Mouse (Mus musculus) megakaryocyte, adult 5-6 weeks (primary cell): ENCODE measurements around the gene Gm9817. TPM values are rescaled to one million over a fixed set of nuclear protein-coding genes. Genes with fewer than 3 reads are reported as not detected.

Source experiments
- ATAC-seq: 2 replicates; pipeline ENCODE4 v1.8.0; 2016; ENCODE audit warnings: mild to moderate bottlenecking, inconsistent platforms; ENCODE audit not compliant: poor library complexity, severe bottlenecking
- total RNA-seq, 2 experiments: library from RNA; stranded (forward) in 1 of 2; stranded (reverse) in 1 of 2; fragments of 153-499, 151-499 nt in 1 of 2; fragments of 221-1000, 200-1000 nt in 1 of 2; gene quantifications; 2 replicates each; pipeline versions ENCODE4 v1.2.3 to v1.2.4; 2015 to 2017

The Gm9817 gene
- total RNA-seq, 2 experiments from 2014 or later: 0.07 TPM; not detected in 1

- ATAC-seq: no peak
These were observed 10.3 kb downstream of the Gm9817 start for GRCm38 (mm10) chr13:45088796-45089221.

DNA sequence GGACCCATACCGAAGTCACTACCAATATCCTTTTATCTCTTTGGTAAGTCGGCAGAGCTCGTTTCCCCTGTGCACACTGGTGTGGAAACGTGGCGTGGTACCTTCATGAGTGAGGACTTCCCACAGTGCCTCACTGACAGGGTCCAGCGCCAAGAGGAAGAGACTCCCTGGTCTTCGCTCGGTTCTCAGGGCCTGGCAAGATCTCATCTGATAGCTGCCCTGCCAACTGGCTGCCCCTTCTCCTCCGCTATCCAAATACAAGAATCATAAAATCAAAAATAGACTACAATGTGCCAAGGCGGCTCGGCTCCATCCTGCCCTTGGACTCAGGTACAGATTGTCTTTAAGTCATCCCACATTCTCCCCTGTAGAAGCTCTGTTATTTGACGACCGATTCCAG lies 11.4 kb downstream of the Gm9817 start:
- no peak for ATAC-seq

GRCm38 (mm10) chr13:45092816-45093215 lies 14.3 kb downstream of the Gm9817 start:
- no peak for ATAC-seq

GRCm38 (mm10) chr13:45095028-45095427 lies 16.5 kb downstream of the Gm9817 start:
- ATAC-seq: no peak

DNA sequence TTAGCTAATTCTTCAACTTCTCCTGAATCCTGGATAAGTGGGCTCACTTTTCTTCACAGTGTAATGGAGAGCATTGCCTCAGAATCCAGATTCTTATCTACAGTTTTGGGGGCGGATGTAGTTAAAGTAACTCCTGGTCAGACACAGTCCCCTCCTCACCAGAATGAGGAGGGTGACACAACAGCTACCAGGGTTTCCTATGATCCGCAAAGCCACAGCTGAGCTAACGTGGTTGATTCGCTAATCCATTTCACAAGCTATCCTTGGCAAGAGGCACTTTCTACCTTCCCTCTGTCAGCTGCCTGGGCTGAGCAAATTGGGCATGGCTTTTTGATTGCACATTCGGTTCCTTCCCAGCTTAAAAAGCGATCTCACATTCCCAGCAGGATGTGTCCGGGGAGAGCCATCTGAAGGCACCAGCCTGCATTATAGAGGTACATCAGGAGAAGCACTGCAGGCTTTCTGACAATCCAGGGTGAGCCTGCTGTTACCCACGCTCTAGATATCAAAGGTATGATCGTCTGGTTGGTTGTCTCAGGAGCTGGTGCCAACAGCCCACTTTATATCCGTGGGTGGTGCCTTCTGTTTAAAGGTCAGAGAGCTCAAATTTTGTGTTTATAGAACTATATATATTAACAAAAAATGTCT lies 21.2 kb downstream of the Gm9817 start:
- peak; percentile 78 for ATAC-seq

GRCm38 (mm10) chr13:45106480-45106879 lies 28.0 kb downstream of the Gm9817 start:
- no peak for ATAC-seq

DNA sequence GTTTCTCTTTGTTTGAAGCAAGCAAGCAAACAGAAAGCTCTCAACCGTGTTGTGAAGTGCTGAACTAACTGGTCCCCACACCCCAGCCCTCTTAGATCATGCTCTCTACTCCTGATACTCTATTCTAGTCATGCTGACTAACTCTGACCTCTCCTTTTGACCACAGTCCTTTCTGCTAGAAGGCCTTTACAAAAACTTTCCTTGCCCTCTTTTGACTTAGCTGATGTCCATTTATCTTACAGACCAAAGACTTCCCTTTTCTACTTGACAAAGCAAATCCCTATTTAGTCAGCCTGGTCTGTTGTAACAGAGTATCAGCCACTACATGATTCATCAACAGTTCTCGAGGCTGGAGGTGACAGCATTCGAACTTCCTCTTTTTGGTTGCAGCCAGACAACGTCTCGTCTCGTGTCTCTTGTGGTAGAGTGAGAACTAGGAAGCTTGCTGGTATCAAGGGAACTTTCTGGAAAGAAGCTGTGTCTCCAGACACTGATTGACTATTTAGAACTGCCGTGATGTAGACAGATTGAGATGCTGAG lies 30.4 kb downstream of the Gm9817 start:
- ATAC-seq: peak; percentile 94

- ATAC-seq: no peak
These were observed 39.9 kb downstream of the Gm9817 start for GRCm38 (mm10) chr13:45118375-45118774.

DNA sequence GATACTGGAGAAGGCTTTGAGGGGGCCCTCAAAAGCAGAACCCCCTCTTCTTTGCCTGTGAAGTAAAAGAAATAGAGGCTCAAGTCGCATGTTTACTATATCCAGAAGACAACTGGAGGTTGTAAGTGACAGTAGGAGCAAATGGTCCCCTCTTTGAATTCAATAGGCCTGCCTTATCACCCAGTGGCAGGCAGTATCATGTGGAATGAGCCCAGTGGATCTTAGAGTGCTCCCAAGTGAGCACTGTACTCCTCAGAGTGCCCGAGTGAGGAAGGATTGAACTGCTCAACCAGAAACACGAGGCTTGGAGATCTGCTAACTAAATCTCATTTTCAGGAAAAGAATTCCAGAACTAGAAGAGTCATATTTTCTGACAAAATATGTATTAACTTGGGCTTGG lies 40.3 kb downstream of the Gm9817 start:
- no peak for ATAC-seq

Other genes starting within 250 kb of the Gm9817 start
- 41.5 and 50.7 TPM in 2 replicates for gene Dtnbp1, start 76.5 kb upstream of the Gm9817 start, total RNA-seq (2015)
- 37.2 and 39.8 TPM in 2 replicates for gene Dtnbp1, start 76.5 kb upstream of the Gm9817 start, total RNA-seq (2017)